ENCODE assay signal across 18 mouse cellular contexts in the genomic region with DNA sequence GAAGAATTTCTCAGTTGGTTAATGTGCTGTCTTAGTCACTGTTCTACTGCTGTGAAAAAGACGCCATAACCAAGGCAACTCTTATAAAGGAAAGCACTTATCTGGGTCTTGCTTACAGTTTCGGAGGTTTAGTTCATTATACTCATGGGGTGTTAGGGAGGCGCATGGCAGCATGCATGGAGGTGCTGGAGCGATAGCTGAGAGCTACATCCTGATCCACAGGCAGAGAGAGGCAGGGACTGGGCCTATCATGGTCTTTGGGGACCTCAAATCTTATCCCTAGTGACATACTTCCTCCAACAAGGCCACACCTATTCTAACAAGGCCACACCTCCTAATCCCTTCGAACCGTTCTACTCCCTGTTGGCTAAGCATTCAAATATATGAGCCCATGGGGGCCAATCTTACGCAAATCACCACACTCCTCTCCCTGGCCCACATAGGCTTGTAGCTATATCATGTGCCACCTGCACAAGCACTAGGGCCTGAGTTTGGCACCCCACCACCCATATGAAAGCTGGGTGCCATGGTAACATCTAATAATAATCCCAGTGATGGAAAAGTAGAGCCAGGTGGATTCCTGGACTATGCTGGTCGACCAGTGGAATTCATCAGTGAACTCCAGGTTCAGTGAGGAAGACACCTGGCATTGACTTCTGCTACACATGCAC.
"Had no signal": no experiment of that assay in that cellular context is flagged by ENCODE, and none has a peak within 500 bp of the region (broad histone marks: within the 10 kb centered on the region; RNA-seq: fewer than 3 reads in every experiment).

No protein-coding gene starts in this region.

- H3K36me3 ChIP-seq: limb, embryonic 10.5 days; limb, embryonic 13.5 days; liver, embryonic 13.5 days; midbrain, embryonic 13.5 days had no signal

- H3K4me3 ChIP-seq: layer of hippocampus, adult 2 months; limb, embryonic 10.5 days; limb, embryonic 13.5 days; liver, embryonic 13.5 days; midbrain, embryonic 13.5 days had no signal

- H3K9ac ChIP-seq: limb, embryonic 13.5 days; liver, embryonic 13.5 days; lung, embryonic 14.5 days; midbrain, embryonic 13.5 days had no signal

- H3K4me1 ChIP-seq: limb, embryonic 10.5 days; limb, embryonic 13.5 days; liver, embryonic 13.5 days; midbrain, embryonic 13.5 days had no signal

- ATAC-seq: lung, postnatal 0 days; midbrain, embryonic 13.5 days; midbrain, embryonic 16.5 days had no signal

- H3K27me3 ChIP-seq: limb, embryonic 13.5 days; liver, embryonic 13.5 days; midbrain, embryonic 13.5 days had no signal

- H3K4me2 ChIP-seq: limb, embryonic 13.5 days; liver, embryonic 13.5 days; lung, embryonic 14.5 days; midbrain, embryonic 13.5 days had no signal

- H3K9me3 ChIP-seq: limb, embryonic 10.5 days; limb, embryonic 13.5 days; liver, embryonic 13.5 days; midbrain, embryonic 13.5 days had no signal

- H3K27ac ChIP-seq: kidney, postnatal 0 days; layer of hippocampus, adult 2 months; limb, embryonic 10.5 days; limb, embryonic 13.5 days; liver, embryonic 13.5 days; macrophage; midbrain, embryonic 13.5 days; stomach, postnatal 0 days had no signal

- DNase-seq: kidney, postnatal 25 days; layer of hippocampus, adult 9-11 months; liver, embryonic 13.5 days; lung, embryonic 14.5 days; right cerebral cortex, adult 18-20 months; right cerebral cortex, postnatal 14 days; right cerebral cortex, postnatal 4 days; thymus, adult 18-20 months; thymus, postnatal 36 days had no signal
